Mouse (Mus musculus) liver, embryonic 11.5 days (tissue): ENCODE measurements around the gene Slfn9. TPM values are rescaled to one million over a fixed set of nuclear protein-coding genes. Genes with fewer than 3 reads are reported as not detected.
A peak's percentile ranks its signal among the peaks of the same experiment; 100 is the strongest.

Experiments used
- ATAC-seq: fragments of 200-750 bp; cut with Nextera tagmentation; replicated peaks from 2 replicates; pipeline ENCODE4 v1.8.0; 2017; ENCODE audit warnings: moderate number of reproducible peaks, mild to moderate bottlenecking, moderate TSS enrichment, moderate library complexity; ENCODE audit not compliant: low FRiP score
- DNase-seq: peaks from one replicate; pipeline ENCODE4 v3.0.0-alpha.2; 2017; ENCODE audit warnings: low spot score
- H3K27ac ChIP-seq: fragments of 300-500 bp; sonication (generic); 2 replicates; pipeline ENCODE4 v1.5.1; 2014; ENCODE audit warnings: mild to moderate bottlenecking, low read depth, low read length, control low read depth
- H3K27me3 ChIP-seq: fragments of 300-500 bp; sonication (generic); replicated peaks from 2 replicates; pipeline ENCODE4 v1.6.1; 2014; ENCODE audit warnings: low read length, mixed read lengths; ENCODE audit not compliant: control insufficient read depth, insufficient read depth
- H3K36me3 ChIP-seq: fragments of 300-500 bp; sonication (generic); 2 replicates; pipeline ENCODE4 v1.6.1; 2014; ENCODE audit warnings: mild to moderate bottlenecking, low read length, moderate library complexity, mixed read lengths; ENCODE audit not compliant: control insufficient read depth, insufficient read depth
- H3K4me1 ChIP-seq: fragments of 300-500 bp; sonication (generic); replicated peaks from 2 replicates; pipeline ENCODE4 v1.6.1; 2014; ENCODE audit warnings: low read length, mixed read lengths; ENCODE audit not compliant: control insufficient read depth, insufficient read depth
- H3K4me2 ChIP-seq: fragments of 300-500 bp; sonication (generic); 2 replicates; pipeline ENCODE4 v1.6.1; 2014; ENCODE audit warnings: mild to moderate bottlenecking, control low read depth, moderate library complexity
- H3K4me3 ChIP-seq: fragments of 300-500 bp; sonication (generic); 2 replicates; pipeline ENCODE4 v1.5.1; 2014; ENCODE audit warnings: low read depth, low read length, control low read depth
- H3K9ac ChIP-seq: fragments of 300-500 bp; sonication (generic); 2 replicates; pipeline ENCODE4 v1.6.1; 2014; ENCODE audit warnings: low read depth, low read length, control low read depth
- H3K9me3 ChIP-seq: fragments of 300-500 bp; sonication (generic); 2 replicates; pipeline ENCODE4 v1.6.1; 2016; ENCODE audit warnings: low read length, inconsistent platforms, mixed read lengths; ENCODE audit not compliant: control insufficient read depth
- WGBS: fragments of 180-500 bp; shearing (Covaris S2); extraction: QIAGEN DNeasy Blood & Tissue Kit; methylation state at CpG from one replicate; pipeline ENCODE4 v1.1.7; 2014; 5-methylcytosine and 5-hydroxymethylcytosine counted together
- polyA plus RNA-seq: library from polyadenylated mRNA; unstranded; fragments of >200 nt; fragmentation: Nextera tagmentation; extraction: Ambion mirVana; gene quantifications from 2 replicates; pipeline ENCODE4 v1.2.1, GENCODE M21; 2014

Gene Slfn9
- polyA plus RNA-seq, 1 experiment from 2014 or later = 8.1 TPM

DNA sequence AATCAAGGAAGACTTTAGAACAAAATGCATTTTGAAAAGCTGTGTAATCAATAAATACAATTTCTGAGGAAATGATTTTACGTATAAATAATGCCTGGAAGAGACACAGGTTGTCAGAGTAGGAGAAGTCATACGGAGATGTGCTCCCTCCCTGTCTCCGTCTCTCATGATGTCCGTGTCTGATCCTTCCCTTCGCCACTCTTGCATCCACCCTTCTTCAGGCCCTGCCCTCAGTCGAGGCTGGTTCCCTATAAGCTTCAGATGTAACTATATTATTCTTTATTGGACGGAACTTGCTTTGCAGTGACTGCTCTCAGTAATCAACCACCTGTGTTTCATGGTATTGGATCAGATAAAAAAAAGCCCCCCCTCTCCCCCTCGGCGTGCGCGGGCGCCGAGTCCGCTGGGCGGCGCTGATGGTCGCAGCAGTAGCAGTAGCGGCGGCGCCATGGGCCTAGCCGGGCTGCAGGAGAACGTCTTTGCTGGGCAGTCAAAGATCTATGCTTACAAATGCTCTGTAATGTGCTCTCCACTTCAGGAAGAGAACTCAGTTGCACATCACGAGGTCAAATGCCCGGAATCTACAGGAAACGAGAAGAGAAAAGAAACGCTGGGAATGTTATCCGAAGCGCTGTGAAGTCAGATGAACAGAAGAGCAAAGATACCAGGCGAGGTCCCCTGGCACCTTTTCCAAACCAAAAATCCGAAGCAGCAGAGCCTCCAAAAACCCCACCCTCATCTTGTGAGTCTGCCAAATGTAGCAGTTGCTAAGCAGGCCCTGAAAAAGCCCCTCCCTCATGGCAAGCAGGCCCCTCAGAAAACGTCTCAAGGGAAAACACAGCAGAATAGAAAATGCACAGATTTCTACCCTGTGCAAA lies 20.7 kb downstream of the Slfn9 start:
- peak overlapping the region; percentile 55 for H3K4me2 ChIP-seq
- H3K4me1 ChIP-seq = peaks cover 5% of the 10 kb centered on the region
- peak; percentile 55 for DNase-seq
- H3K27ac ChIP-seq = no peak overlapping the region
- no peak for ATAC-seq
- H3K4me3 ChIP-seq = peak overlapping the region; percentile 18; the same call in 1 of the 2 replicates
- H3K27me3 ChIP-seq = no peaks in the 10 kb centered on the region
- 16% methylated on average over 31 of the region's 31 CpGs for WGBS
- H3K9me3 ChIP-seq = no peaks in the 10 kb centered on the region
- H3K36me3 ChIP-seq = no peaks in the 10 kb centered on the region
- no peak overlapping the region for H3K9ac ChIP-seq

GRCm38 (mm10) chr11:82962215-82962614 lies 29.4 kb downstream of the Slfn9 start:
- DNase-seq (no peak), ATAC-seq (no peak)
- 72% methylated on average over 8 of the region's 8 CpGs for WGBS
- Histone ChIP-seq H3K27me3 (peaks cover 10% of the 10 kb centered on the region; the same call in 1 of the 2 replicates), H3K4me3 (no peak overlapping the region), H3K9ac (no peak overlapping the region), H3K27ac (no peak overlapping the region), H3K4me2 (no peak overlapping the region), H3K9me3 (no peaks in the 10 kb centered on the region), H3K36me3 (no peaks in the 10 kb centered on the region), H3K4me1 (no peaks in the 10 kb centered on the region)

GRCm38 (mm10) chr11:82961743-82962142 lies 29.9 kb downstream of the Slfn9 start:
- no peaks in the 10 kb centered on the region for H3K4me1 ChIP-seq
- ATAC-seq = no peak
- no peak overlapping the region for H3K4me2 ChIP-seq
- no peaks in the 10 kb centered on the region for H3K36me3 ChIP-seq
- H3K9me3 ChIP-seq = no peaks in the 10 kb centered on the region
- no peak for DNase-seq
- H3K27ac ChIP-seq = no peak overlapping the region
- peaks cover 10% of the 10 kb centered on the region for H3K27me3 ChIP-seq
- 72% methylated on average over 2 of the region's 2 CpGs for WGBS
- no peak overlapping the region for H3K4me3 ChIP-seq
- no peak overlapping the region for H3K9ac ChIP-seq

GRCm38 (mm10) chr11:82959613-82960012 lies 32.0 kb downstream of the Slfn9 start:
- Histone ChIP-seq H3K27me3 (peaks cover 13% of the 10 kb centered on the region), H3K4me1 (no peaks in the 10 kb centered on the region), H3K4me2 (no peak overlapping the region), H3K9ac (no peak overlapping the region), H3K9me3 (no peaks in the 10 kb centered on the region), H3K36me3 (no peaks in the 10 kb centered on the region), H3K4me3 (no peak overlapping the region), H3K27ac (no peak overlapping the region)
- WGBS = 10% methylated on average over 4 of the region's 4 CpGs
- ATAC-seq = no peak
- no peak for DNase-seq

- DNase-seq = no peak
- no peak overlapping the region for H3K27ac ChIP-seq
- no peak overlapping the region for H3K4me3 ChIP-seq
- no peaks in the 10 kb centered on the region for H3K9me3 ChIP-seq
- no peak overlapping the region for H3K9ac ChIP-seq
- WGBS = 54% methylated on average over 10 of the region's 10 CpGs
- H3K4me1 ChIP-seq = peaks cover 6% of the 10 kb centered on the region; the same call in 1 of the 2 replicates
- no peak for ATAC-seq
- H3K27me3 ChIP-seq = peaks cover 28% of the 10 kb centered on the region
- H3K4me2 ChIP-seq = no peak overlapping the region
- no peaks in the 10 kb centered on the region for H3K36me3 ChIP-seq
Measured at GRCm38 (mm10) chr11:82956925-82957324, 34.7 kb downstream of the Slfn9 start.

DNA sequence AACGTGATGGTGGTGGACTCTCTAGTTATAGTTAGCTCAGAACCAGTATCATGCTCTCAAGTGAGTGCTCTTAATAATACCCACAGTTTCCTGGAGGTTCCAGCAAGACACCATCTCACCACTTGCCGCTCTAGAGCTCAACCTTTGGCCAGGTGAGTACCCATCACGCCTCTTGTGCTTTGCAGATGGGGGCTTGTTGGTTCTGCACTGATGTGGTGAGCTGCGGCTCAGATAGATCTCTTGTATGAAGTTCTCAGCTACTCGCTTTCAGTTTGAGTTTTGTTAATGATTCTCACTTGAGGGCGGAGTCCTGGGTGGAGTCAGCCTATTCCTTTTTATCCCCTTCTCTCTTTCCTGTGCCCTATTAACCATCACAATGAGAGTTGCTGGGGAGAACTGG lies 37.0 kb downstream of the Slfn9 start:
- ATAC-seq = no peak
- peaks cover 43% of the 10 kb centered on the region for H3K27me3 ChIP-seq
- no peak overlapping the region for H3K9ac ChIP-seq
- no peaks in the 10 kb centered on the region for H3K9me3 ChIP-seq
- 73% methylated on average over 6 of the region's 6 CpGs for WGBS
- no peak overlapping the region for H3K4me2 ChIP-seq
- no peak overlapping the region for H3K4me3 ChIP-seq
- H3K36me3 ChIP-seq = no peaks in the 10 kb centered on the region
- no peak overlapping the region for H3K27ac ChIP-seq
- peaks cover 10% of the 10 kb centered on the region; the same call in 1 of the 2 replicates for H3K4me1 ChIP-seq
- no peak for DNase-seq

GRCm38 (mm10) chr11:82952612-82953542 lies 38.8 kb downstream of the Slfn9 start:
- no peak overlapping the region for H3K9ac ChIP-seq
- WGBS = 46% methylated on average over 9 of the region's 9 CpGs
- H3K27ac ChIP-seq = no peak overlapping the region
- H3K9me3 ChIP-seq = no peaks in the 10 kb centered on the region
- H3K36me3 ChIP-seq = no peaks in the 10 kb centered on the region
- peaks cover 46% of the 10 kb centered on the region for H3K27me3 ChIP-seq
- H3K4me1 ChIP-seq = peaks cover 10% of the 10 kb centered on the region; the same call in 1 of the 2 replicates
- no peak overlapping the region for H3K4me3 ChIP-seq
- ATAC-seq (no peak), DNase-seq (no peak)
- peak overlapping the region; percentile 50 for H3K4me2 ChIP-seq

GRCm38 (mm10) chr11:82951865-82952611 lies 39.6 kb downstream of the Slfn9 start:
- DNase-seq = no peak
- H3K9ac ChIP-seq = no peak overlapping the region
- peak overlapping the region; percentile 50 for H3K4me2 ChIP-seq

More at GRCm38 (mm10) chr11:82951865-82952611, 39.6 kb downstream of the Slfn9 start:
- Histone ChIP-seq H3K36me3 (no peaks in the 10 kb centered on the region), H3K9me3 (no peaks in the 10 kb centered on the region), H3K27ac (no peak overlapping the region), H3K4me3 (no peak overlapping the region), H3K4me1 (peaks cover 10% of the 10 kb centered on the region; the same call in 1 of the 2 replicates), H3K27me3 (peaks cover 46% of the 10 kb centered on the region)
- ATAC-seq = no peak
- WGBS = 3% methylated on average over 28 of the region's 28 CpGs
